Mouse (Mus musculus) neural tube, embryonic 10.5 days (tissue): ENCODE results near the gene Saa4.
"Not testable (repeated sequence)": the region's sequence is repeated elsewhere in the genome, so short reads cannot be mapped to it uniquely, and the experiment has no call there.

Experiments used
- DNase-seq: peaks from one replicate; pipeline ENCODE4 v3.0.0-alpha.2; 2017; ENCODE audit warnings: low spot score; ENCODE audit errors: extremely low spot score

The Saa4 gene

DNA sequence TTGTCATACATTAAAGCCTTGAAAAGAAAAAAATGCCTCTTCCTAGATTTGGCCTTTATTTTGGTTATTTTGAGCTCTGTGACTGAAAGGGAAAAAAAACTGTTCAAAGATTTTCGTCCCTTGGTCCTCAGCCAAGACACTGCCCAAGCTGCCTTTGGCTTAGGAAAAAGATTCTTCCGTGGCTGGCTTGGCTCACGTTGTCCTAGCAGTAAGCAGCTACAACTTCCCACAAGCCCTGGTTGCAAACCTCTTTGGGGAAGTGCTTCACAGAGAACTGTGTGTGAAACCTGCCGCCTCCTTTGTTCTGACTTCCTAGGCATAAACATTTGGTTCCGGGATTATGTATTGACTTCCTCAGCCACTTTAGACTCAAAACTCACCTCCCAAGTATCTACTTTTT, 15.5 kb downstream of the Saa4 start:
- DNase-seq: no peak

DNA sequence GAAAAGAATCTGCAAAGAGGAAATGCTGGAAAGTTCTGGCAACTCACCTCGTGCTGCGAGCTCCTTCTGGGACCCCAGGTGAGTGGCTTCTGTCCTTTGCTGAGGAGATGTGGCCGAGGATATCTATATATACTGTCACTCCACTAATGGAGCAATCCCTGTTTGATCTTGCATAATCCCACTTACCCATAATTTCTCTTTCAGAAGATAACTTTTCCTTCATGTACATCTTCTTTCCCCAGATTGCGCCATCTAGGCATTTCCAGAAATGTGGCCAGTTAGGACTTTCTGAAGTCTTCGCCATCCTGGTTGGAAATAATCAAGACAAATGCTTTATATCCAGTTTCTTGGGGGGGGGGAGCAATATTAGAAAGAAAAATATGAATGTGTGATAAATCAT, 16.8 kb downstream of the Saa4 start, which contains the start of gene Saa3:
Saa3 (minus strand) TSS at position 101 of the 400 bp plus-strand sequence.
- DNase-seq: no peak

DNA sequence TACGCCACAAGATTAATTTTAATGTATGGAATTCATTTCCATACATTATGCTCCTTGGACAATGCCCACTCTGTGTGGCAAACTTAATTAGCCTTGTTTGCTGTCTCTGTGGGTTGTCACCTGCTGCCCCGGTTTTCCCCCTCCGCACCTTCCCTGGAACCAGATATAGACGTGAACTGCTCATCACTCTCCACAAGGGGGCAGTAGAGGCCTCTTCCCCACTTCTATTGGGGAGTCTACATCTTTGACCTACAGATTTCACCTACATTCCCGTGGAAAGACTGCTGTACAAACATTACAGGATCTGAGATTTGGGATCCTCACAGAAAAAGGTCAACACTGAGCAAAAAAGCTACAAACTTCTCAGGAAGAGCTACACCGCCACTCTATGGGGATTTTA, 17.9 kb downstream of the Saa4 start:
- peak; percentile 42 for DNase-seq

DNA sequence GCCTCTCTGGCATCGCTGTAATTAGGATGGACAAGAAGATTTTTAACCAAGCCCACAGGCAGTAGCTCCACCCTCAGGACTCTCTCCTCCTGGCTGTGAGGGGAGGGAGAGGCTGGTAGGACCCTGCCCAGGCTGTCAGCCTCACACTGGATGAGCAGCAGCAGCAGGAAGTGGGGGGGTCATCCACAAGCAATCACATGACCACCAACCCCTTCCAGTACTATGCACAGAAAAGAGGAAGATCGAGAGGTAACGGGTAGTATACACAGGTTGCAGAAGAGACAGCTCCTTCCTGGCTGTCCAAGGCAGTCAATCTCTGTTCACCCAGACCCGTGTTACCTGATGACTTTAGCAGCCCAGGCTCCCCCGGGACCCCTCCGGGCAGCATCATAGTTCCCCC, 20.2 kb downstream of the Saa4 start:
- no peak for DNase-seq

DNA sequence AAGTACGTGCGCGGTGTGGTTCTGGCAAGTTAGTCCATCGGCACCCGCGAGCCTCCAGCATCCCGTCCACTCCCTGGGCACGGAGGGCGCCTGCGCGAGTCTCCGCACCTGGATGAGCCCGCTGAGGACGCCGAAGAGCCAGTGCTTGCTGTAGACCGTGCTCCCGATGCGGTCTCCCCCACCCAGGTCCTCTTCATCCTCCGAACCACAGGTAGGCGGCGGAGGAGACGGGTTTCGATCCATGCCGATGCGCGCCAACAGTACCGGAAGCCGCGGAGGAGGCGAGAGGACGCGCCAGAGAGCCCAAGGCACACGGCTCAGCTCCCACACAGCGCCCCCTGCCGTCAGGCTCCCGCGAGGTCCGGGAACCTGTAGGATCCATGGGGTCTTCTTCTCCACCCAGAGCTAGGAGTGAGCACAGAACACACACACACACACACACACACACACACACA, 22.0 kb downstream of the Saa4 start, which contains the start of gene Saal1:
Saal1 (minus strand) TSS at position 291 of the 455 bp plus-strand sequence.
- DNase-seq: peak; percentile 99

DNA sequence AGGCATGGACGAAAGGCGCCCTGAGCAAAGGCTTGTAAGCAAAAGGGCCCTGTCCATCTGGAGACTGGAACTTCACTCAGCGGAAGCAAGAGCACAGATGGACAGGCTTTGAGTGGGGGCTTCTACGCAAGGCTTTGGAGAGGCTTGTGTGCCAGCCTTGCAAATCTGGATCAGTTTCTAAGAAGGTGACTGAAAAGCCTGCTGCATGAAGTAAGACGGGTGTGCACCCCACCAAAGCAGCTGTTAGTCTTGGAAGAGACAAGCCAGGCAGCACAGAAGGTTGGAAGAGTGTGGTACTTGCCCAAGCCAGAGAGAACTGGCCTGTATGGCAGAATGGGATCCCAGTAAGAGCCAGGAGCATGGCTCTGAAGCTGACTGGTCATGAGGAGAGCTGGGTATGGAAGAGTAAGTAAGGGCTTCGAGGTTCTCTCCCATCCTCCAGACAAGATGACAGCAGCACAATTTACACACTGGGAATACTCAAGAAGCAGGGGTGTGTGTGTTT, 31.8 kb downstream of the Saa4 start:
- no peak for DNase-seq

DNA sequence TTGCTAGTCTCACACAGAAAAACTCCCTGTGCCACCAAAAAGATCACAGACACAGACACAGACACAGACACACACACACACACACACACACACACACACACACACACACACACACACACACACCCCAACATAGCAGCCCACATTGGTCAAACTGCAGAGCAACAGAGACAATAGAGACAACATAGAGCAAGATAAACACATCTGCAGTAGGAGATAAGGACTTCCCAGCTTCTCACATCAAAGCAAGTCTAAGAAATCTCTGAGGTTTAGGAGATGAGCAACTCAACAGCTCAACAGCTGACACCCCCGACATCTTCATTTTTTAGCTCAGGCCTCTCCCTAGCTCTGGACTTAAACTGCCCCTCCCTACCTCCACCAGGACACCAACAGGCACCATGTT, 35.6 kb downstream of the Saa4 start:
- no peak for DNase-seq

DNA sequence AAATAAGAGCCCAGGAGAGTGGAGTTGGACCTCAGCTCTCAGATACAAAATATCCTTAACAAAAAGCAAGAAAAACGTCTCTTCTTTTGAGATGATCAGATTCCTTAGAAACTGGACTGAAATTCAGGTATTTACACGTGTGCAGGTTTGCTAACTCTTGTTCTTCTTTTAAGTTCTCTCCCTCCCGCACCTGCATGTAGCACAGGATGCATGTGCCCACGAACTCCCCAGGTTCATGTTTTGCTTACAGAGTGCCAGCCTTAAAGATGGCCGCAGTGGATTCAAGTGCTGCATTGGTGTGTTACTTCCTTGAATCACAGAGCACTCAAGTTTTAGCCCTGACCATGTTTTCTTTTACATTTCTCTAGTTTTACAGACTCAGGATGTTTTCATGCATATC, 45.6 kb downstream of the Saa4 start:
- DNase-seq: no peak

DNA sequence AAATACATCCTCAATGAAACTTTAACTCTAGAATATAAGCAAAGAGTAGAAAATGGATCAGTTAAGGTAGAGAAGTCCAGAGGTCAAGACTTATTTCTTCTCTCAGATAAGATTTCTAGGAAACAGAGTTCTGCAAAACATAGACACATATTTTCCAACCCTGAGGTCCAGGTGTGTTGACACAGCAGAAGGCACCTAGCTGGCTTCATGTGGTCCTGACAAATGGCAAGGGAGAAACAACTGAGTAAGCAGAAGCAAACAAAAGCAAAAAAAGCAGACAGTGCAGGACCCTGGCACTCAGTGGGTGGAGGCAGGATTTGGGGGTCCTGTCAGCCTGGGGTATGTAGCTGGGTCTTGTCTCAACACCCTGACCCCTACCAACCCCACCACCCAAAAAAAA, 51.7 kb downstream of the Saa4 start:
- no peak for DNase-seq

DNA sequence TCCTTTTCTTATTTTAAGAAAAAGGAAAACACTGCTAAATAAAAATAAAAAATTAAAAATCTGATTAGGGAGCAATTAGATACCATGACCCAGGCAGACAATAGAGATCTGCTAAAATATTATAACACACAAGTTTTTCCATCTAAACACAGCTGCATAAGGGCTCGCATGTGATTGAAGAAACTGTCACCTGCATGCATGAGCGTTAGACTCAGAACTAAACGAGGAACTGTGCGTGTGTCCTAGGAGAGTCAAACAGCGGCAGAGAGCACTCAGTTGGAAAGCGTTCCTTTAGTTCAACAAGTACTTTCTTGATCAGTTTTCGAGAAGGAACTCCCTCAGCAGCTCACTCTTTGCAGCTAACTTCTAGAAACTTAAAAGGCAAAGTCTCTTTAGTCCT, 53.4 kb downstream of the Saa4 start:
- not testable (repeated sequence) for DNase-seq

DNA sequence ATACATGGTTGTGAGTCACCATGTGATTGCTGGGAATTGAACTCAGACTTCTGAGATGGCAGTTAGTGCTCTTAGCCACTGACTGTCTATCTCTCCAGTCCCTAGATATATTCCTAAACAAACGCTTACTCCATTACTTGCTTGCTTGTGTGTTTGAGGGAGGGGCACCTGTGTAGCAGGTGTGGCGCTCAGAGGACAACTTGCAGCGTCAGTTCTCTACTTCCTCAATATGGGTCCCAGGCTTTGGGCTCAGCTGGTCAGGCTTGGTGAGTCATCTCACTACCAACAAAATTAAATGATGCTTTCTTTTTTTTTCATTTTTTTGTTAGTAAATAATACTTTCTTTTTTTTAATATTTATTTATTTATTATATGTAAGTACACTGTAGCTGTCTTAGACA, 54.0 kb downstream of the Saa4 start:
- no peak for DNase-seq
